Mouse (Mus musculus) colon, adult 2 months (tissue): Measurements from ENCODE around the gene Psmd1. TPM values are rescaled to one million over a fixed set of nuclear protein-coding genes. Genes with fewer than 3 reads are reported as not detected.

Experiments
- polyA plus RNA-seq: library from polyadenylated mRNA; depleted of rRNA; stranded (reverse); fragments of >200 nt; gene quantifications from 2 replicates; pipeline ENCODE4 v1.2.3, GENCODE M21; 2012; rRNA removed

Psmd1 gene
- polyA plus RNA-seq, result 23.3 and 29.8 TPM in 2 replicates

DNA sequence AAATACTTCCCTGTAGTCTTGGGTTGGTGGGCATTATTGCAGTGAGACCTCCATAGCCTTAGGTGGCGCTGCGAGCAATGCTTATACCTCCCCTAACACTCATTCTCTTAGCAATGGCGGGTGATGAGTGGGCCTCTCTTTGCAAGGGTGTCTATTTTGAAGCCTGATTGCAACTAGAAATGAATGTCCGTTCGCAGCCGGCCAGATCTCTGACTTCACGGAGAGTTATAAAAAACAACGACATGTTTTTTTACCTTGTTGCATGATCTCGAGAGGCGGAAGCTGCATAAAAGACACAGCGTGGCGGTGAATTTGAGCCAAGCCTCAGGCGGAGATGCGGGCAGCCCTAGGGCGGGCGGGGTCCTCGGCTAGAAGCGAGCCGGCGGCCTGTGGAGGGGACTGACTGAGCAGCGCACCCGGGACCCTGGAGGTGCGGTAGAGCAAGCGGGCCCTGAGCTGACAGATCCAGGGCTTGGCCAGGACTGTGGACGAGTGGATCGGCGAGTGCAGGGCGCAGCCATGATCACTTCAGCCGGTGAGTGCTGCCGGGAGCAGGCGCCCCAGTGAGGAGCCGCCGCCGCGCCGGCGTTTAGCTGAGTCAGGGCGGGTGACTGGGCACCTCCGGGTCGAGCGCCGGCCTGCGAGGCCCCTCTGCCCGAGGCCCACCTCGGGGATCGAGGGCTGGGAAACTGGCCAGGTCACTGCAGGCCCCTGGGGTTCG is at the start of gene Psmd1:
Gene Psmd1, plus strand, starts transcription at position 117 of the 721 bp plus-strand sequence.

GRCm38 (mm10) chr1:86016516-86016915 is 47.7 kb upstream of the Psmd1 start, which contains the start of gene Spata3:
Gene Spata3 (plus strand): TSS chr1:86016816.

DNA sequence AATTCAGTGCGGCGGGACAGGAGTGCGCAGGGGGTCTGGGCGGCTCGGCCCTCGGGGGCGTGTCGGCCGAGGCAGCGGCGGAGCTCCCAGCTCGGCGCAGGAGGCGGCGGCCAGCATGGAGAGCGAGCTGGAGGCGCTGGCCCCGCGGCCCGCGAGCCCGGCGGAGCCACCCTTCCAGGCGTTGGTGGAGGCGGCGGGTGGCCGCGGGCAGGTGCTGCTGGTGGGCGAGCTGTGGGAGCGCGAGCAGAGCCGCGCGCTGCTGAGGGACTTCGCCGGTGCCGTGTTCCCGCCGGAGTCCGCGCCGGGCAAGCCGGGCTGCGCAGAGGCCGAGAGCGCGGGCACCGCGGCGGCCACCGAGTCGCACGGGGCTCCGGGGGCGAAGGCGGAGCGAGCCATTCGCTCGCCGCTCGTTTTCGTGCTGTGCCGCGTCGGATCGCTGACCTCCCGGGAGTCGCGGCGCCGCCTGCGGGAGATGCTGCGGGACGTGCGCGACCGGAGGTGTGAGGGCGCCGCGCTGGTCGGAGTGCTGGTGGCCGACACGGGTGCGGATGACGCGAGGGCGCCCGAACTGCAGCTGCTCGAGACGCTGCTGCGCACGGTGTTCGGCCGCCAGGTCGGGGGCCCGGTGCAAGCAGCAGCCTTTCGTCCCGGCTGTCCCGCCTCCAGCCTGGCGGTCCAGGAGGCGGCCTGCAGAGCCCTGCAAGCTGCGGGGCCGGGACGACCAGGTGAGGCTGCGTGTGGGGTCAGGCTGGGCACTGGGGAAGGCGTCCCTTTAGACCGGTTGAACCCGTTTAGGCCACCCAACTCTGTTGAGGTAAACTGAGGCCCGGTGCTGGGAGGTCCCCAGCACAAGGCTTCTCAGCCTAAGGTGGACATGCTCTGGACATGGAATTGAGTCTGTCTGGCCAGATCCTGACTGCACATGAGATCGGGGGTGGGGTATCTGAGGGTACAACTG is 18.1 kb upstream of the Psmd1 start, which contains the start of gene 2810459M11Rik:
Gene 2810459M11Rik, plus strand, starts transcription at position 16 of the 958 bp plus-strand sequence.

DNA sequence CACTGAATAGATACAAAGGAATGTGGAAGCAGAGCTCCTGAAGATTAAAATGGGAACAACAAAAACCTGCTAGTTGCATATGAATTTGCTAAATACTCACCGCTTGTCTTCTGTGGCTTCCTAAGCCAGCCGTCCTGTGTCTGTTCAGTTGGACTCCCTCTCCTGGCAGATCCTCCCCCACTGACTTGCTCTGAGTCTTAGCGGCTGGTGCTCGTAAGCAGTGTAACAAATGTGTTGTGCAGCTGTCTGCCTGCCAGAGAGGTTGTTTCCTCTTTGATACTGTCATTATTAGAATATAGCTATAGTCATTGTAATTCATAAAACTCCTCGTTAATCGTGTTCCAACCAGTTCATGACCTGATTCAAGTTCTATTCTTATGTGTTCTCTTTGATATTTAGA is 47.6 kb downstream of the Psmd1 start, which contains the start of gene Htr2b:
Gene Htr2b, minus strand, starts transcription at position 192 of the 400 bp plus-strand sequence.

DNA sequence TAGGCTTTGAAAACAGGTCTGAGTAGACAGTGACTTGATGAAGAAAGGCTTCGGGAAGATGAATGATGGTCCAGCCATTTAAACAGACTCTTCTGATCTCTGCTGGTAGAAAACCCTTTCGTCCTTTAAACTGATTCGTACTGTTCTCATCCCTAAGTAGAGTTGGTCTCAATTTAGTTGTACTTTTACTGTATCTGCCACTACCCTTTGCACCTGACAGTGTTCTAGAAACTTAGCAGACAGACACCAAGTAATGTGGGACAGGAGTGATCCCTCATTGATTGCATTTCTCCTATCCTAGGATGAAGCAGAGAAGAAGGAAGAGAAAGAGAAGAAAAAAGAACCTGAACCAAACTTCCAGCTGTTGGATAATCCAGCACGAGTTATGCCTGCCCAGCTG is 69.2 kb downstream of the Psmd1 start, which contains the start of gene Gm21972:
Gene Gm21972, plus strand, starts transcription at position 301 of the 400 bp plus-strand sequence.

DNA sequence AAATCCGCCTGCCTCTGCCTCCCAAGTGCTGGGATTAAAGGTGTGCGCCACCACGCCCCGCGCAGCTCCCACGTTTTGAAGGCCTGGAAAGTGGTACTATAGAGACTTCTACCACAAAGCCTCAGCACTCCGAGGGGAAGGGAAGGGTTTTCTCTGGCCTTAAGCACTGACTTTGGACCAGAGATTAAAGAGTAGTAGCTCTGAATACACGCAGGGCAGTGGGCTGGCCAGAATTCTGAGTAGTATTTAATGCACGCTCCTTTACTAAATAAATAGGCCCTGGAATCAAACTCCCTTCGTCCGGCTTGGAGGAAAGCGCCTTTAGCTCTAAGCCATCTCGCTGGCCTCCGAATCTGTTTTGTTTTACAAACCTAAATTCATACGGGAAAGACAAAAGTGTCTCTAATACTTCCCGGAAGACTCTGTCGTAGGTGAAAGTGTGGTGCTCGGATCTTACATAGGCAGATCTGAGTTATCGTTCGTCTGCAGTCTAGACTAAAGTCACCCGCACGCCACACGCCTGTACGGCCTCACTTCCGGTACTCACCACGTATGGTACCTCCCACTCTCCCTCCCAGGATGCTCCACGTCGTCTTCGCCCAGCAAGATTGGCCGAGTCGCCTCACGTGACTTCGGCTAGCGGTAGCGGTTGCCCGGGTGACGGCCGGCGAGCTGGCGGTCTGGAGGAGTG is 90.1 kb downstream of the Psmd1 start, which contains the start of gene Armc9:
Gene Armc9, plus strand, starts transcription at position 648 of the 691 bp plus-strand sequence.

Other genes starting within 250 kb of the Psmd1 start
- 119 and 167 TPM in 2 replicates for gene Itm2c, start 170.1 kb upstream of the Psmd1 start, polyA plus RNA-seq
- gene 4933407L21Rik, start 135.9 kb upstream of the Psmd1 start, polyA plus RNA-seq, result 0.06 TPM in 1 of 2 replicates, not detected in the other
- gene Gpr55, start 103.4 kb upstream of the Psmd1 start, polyA plus RNA-seq, result 0.42 and 0.54 TPM in 2 replicates
- gene Spata3, start 47.6 kb upstream of the Psmd1 start, polyA plus RNA-seq, result not detected in 2 replicates
- gene 2810459M11Rik, start 18.5 kb upstream of the Psmd1 start, polyA plus RNA-seq, result 32.6 and 39.8 TPM in 2 replicates
- gene Htr2b, start 47.6 kb downstream of the Psmd1 start, polyA plus RNA-seq, result 1.9 and 3.2 TPM in 2 replicates
- 0.62 TPM in 1 of 2 replicates, not detected in the other for gene Gm21972, start 69.2 kb downstream of the Psmd1 start, polyA plus RNA-seq
- gene Armc9, start 90.4 kb downstream of the Psmd1 start, polyA plus RNA-seq, result 2.5 and 3.1 TPM in 2 replicates
- 723 and 920 TPM in 2 replicates for gene B3gnt7, start 238.4 kb downstream of the Psmd1 start, polyA plus RNA-seq